ENCODE assay signal across 8 mouse cellular contexts in the genomic region with DNA sequence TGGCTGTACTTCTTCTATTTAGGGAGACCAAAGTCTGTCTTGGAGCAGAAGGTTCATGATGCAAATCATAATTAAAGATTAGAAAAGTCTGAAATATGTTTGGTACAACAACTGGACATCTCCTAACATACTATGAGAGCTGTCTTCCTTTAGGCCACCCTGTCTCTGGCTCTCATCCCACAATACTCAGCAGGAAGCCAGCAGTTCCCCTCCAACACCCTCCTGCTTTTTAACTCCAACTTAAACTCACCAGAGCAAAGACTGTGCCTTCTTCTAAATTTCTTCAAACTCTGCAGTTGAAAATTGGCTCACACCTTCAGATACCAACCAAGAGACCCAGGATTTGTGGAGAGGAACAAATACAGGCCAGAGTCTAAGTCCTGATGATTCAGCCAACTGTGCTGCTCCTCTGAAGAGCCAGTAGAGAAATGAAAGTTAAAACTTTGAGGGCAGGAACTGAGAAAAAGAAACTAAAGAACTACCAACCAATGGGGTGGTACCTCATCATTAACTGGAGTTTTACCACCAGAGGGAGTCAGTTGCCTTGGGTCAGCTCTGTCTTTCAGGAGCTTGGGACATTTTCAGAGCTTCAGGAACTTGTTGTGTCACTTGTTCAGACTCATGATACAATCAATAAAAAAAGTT. TPM values are rescaled to one million over a fixed set of nuclear protein-coding genes. Genes with fewer than 3 reads are reported as not detected.
DNase-seq lines count a peak whose midpoint lies in the region; ATAC-seq and TF ChIP-seq lines count a peak whose summit lies in the region.
"Not testable (repeated sequence)": the region's sequence is repeated elsewhere in the genome, so short reads cannot be mapped to it uniquely, and the experiment has no call there.

A gene (minus strand): TSS at position 429 of the 645 bp plus-strand sequence.

- H3K4me1 ChIP-seq in bone marrow, adult 2 months (ENCODE audit: control insufficient read depth, insufficient read depth, low read length); lung, embryonic 14.5 days (ENCODE audit: insufficient read depth); testis, adult 2 months (ENCODE audit: control insufficient read depth, insufficient read depth, low read length): not testable (repeated sequence)

- not testable (repeated sequence) for H3K9ac ChIP-seq in lung, embryonic 14.5 days

- intact Hi-C loops in gastrocnemius, adult 2 months (cut with DNase I): not testable (repeated sequence)

- not testable (repeated sequence) for TF ChIP-seq CTCF in bone marrow, adult 2 months (IDR thresholded peaks at IDR 0.05; ENCODE audit: control insufficient read depth, insufficient read depth, low read length); testis, adult 2 months (IDR thresholded peaks at IDR 0.05; ENCODE audit: control insufficient read depth, insufficient read depth, insufficient replicate concordance, low read depth, low read length)
- peak; percentile 18; the same call in 1 of the 2 replicates for TF ChIP-seq CTCF in gastrocnemius, adult 2 months (IDR thresholded peaks at IDR 0.05)
- peak; percentile 19; the same call in 1 of the 2 replicates for TF ChIP-seq CTCF in lung, embryonic 14.5 days (IDR thresholded peaks at IDR 0.05; ENCODE audit: low read depth)

- not testable (repeated sequence) for TF ChIP-seq POLR2A in bone marrow, adult 2 months (IDR thresholded peaks at IDR 0.05; ENCODE audit: borderline replicate concordance, control insufficient read depth, low read depth, low read length); testis, adult 2 months (IDR thresholded peaks at IDR 0.05; ENCODE audit: control insufficient read depth, low read depth, low read length)

- not testable (repeated sequence) for H3K36me3 ChIP-seq in lung, embryonic 14.5 days (ENCODE audit: insufficient read depth); testis, adult 2 months (ENCODE audit: control insufficient read depth, insufficient read depth, low read length)

- not testable (repeated sequence) for H3K27ac ChIP-seq in bone marrow, adult 2 months (ENCODE audit: control insufficient read depth, insufficient read depth, low read depth, low read length, poor library complexity); lung, embryonic 14.5 days (ENCODE audit: low read depth)
- H3K27ac ChIP-seq in gastrocnemius, adult 2 months: 0 out of 2 replicates have a peak within 1 kb of the TSS, but pooled peaks have one; percentile 46
- peak within 1 kb of the TSS; percentile 39; the same call in 1 of the 2 replicates for H3K27ac ChIP-seq in testis, adult 2 months (ENCODE audit: control insufficient read depth, insufficient read depth, low read depth, low read length)

- H3K27me3 ChIP-seq in lung, embryonic 14.5 days (ENCODE audit: insufficient read depth, low read length); testis, adult 2 months (ENCODE audit: control insufficient read depth, insufficient read depth, low read length): not testable (repeated sequence)

- peak; percentile 21 for DNase-seq in gastrocnemius, adult 2 months
- DNase-seq in layer of hippocampus, adult 11-12 months (ENCODE audit: low spot score): peak; percentile 2
- DNase-seq in lung, embryonic 14.5 days: peak; percentile 19

- not testable (repeated sequence) for H3K9me3 ChIP-seq in lung, embryonic 14.5 days (ENCODE audit: low read depth, low read length)

- peak within 1 kb of the TSS; percentile 44 for H3K4me3 ChIP-seq in bone marrow, adult 2 months (replicated peaks; ENCODE audit: control insufficient read depth, low read depth, low read length)
- peak within 1 kb of the TSS; percentile 43 for H3K4me3 ChIP-seq in gastrocnemius, adult 2 months
- H3K4me3 ChIP-seq in lung, embryonic 14.5 days (ENCODE audit: low read depth, low read length); testis, adult 2 months (ENCODE audit: control insufficient read depth, low read depth, low read length): not testable (repeated sequence)

- not testable (repeated sequence) for H3K4me2 ChIP-seq in lung, embryonic 14.5 days

- ATAC-seq in CD4-positive, CD25-positive, alpha-beta regulatory T cell, adult 4 months: peak; percentile 98
- peak; percentile 100 for ATAC-seq in hematopoietic stem cell, adult 5-6 weeks (replicated peaks in 1 of 2; ENCODE audit: insufficient read depth in 1 of 2, low FRiP score in 2 of 2, low TSS enrichment in 1 of 2, low read depth in 1 of 2, poor library complexity in 2 of 2, severe bottlenecking in 2 of 2)
- not testable (repeated sequence) for ATAC-seq in lung, embryonic 14.5 days (ENCODE audit: insufficient read depth)
- peak; percentile 99 for ATAC-seq in monocyte, adult 5-6 weeks (replicated peaks; ENCODE audit: insufficient number of reproducible peaks, low FRiP score, low TSS enrichment, poor library complexity, severe bottlenecking)

RNA-seq across cellular contexts. Expression of the gene that starts here (rescaled TPM):
- polyA plus RNA-seq in CD4-positive, CD25-positive, alpha-beta regulatory T cell, adult 4 months (2017; shearing (Covaris generic)): 10 to 100 TPM; 40.7 to 42.4 TPM
- 6.9 and 10.5 TPM in 2 replicates for polyA plus RNA-seq in bone marrow, adult 2 months (2011; ENCODE audit: insufficient read depth, insufficient read length, low replicate concordance, missing spikeins)
- under 1 TPM; 0.33 to 0.56 TPM for total RNA-seq in gastrocnemius, adult 2 months (2021)
- total RNA-seq in hematopoietic stem cell, adult 5-6 weeks (2017): 30.3 and 43.8 TPM in 2 replicates
- polyA plus RNA-seq in lung, embryonic 14.5 days (2014; fragmentation: Nextera tagmentation; extraction: Ambion mirVana): 0.29 and 0.46 TPM in 2 replicates
- total RNA-seq in monocyte, adult 5-6 weeks (2017): 26.0 to 47.8 TPM (median 29.6 TPM) in 3 replicates
- 0.25 and 0.38 TPM in 2 replicates for polyA plus RNA-seq in testis, adult 2 months (2012; rRNA removed)

Comparison
In these comparisons a context has a peak if more than half of its experiments do, and no peak if none do; other contexts are left out.
1. RNA of the gene that starts here (total RNA-seq): 30.3 to 43.8 TPM in hematopoietic stem cell, adult 5-6 weeks and 26.0 to 47.8 TPM in monocyte, adult 5-6 weeks; 0.33 to 0.56 TPM in gastrocnemius, adult 2 months; every median in the first group is over 10 times any median in the second.
2. Peak in DNase-seq, H3K4me3 ChIP-seq and H3K27ac ChIP-seq in gastrocnemius, adult 2 months; RNA of the gene not detected or under 1 TPM.
3. Peak in DNase-seq in lung, embryonic 14.5 days; RNA of the gene not detected or under 1 TPM.
4. Peak in every context shown above with its lines, with median percentiles within 50 percentile points of each other: DNase-seq.